Mouse (Mus musculus): ENCODE data around the gene Evi5.

DNA sequence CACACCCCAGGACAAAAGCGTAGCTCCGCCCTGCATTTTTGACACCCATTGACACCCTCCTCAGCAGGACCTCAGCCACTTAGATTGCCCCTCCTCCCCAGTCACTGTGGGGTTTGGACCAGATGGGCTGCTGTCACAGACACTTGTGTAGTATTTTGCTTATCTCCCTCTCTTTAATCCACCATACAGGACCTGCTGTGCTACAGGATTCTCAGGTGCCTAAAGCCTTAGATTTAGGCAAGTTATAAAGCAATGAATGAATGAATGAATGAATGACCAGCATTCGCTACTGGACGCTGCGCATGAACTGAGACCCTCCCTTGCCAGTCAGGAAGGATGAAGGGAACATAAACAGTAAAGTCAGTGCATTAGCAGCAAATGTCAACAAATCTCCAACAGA is 154.4 kb downstream of the Evi5 start:
- TF ChIP-seq CTCF (IDR thresholded peaks at IDR 0.05; ENCODE audit: borderline replicate concordance, extremely low read depth, insufficient read depth, insufficient read length): no peak
- no peak for TF ChIP-seq POLR2A (IDR thresholded peaks at IDR 0.05; ENCODE audit: borderline replicate concordance, extremely low read depth, insufficient read depth, insufficient read length, poor library complexity, severe bottlenecking)
